Mouse (Mus musculus): ENCODE results near the gene Mei4. TPM values are rescaled to one million over a fixed set of nuclear protein-coding genes. Genes with fewer than 3 reads are reported as not detected.

Gene Mei4
- polyA plus RNA-seq, 1 experiment from 2014 or later = 0.60 TPM

DNA sequence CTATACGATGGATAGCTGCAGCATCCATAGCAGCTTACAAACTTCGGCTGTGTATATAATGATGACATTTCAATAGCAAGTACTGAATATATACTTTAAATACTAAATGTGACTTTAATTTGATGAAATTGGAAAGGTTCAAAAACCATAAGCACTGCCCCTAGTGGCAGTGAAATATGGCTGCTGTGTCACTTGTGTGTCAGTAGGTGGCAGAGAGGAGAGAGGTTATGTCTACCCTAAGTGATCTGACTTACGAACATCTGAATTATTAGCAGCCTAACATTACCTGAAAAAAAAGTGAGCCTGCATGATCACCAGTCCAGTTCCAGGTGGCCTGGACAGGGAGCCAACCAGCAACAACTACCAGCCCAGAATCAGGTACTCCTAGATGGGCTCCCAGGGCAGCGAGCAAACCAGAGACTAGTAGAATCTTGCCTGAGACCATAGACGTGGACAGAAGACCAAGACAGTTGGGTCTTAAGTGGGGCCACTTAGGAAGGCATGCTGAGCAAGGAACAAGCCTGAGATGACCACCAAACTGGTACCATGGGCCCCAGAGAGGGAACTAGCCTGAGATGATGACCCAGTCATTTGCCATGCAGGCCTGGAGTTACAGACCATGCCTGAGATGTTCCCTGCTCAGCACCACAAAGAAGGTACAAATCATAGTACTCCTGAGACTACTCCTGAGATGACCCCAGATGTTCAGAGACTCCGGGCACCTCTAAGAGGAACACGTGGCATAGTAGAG lies 384.4 kb downstream of the Mei4 start:
- no peaks in the 10 kb centered on the region for H3K27me3 ChIP-seq (ENCODE audit: low read depth, poor library complexity, severe bottlenecking)
- no peaks in the 10 kb centered on the region for H3K36me3 ChIP-seq
- H3K4me3 ChIP-seq = no peak overlapping the region
- H3K27ac ChIP-seq (replicated peaks) = no peak overlapping the region
- WGBS = 87% methylated on average over 7 of the region's 7 CpGs
- H3K9me3 ChIP-seq (replicated peaks) = no peaks in the 10 kb centered on the region
- no peaks in the 10 kb centered on the region for H3K4me1 ChIP-seq
- no peak for DNase-seq (ENCODE audit: low spot score)

Other genes starting within 250 kb of the Mei4 start
- 0.48 and 0.62 TPM in 2 replicates for gene Htr1b, start 229.8 kb upstream of the Mei4 start, polyA plus RNA-seq (2016; fragmentation: Nextera tagmentation; extraction: Ambion mirVana)